Mouse (Mus musculus) embryonic facial prominence, embryonic 15.5 days (tissue): ENCODE data around the gene Acot6. TPM values are rescaled to one million over a fixed set of nuclear protein-coding genes. Genes with fewer than 3 reads are reported as not detected.
"Not testable (repeated sequence)": the region's sequence is repeated elsewhere in the genome, so short reads cannot be mapped to it uniquely, and the experiment has no call there.

ENCODE experiments used
- ATAC-seq: fragments of 200-750 bp; cut with Nextera tagmentation; 2 replicates; pipeline ENCODE4 v1.8.0; 2017; ENCODE audit warnings: low read depth, moderate TSS enrichment; ENCODE audit not compliant: insufficient number of reproducible peaks, low FRiP score, low TSS enrichment
- H3K27ac ChIP-seq: fragments of 300-500 bp; sonication (generic); replicated peaks from 2 replicates; pipeline ENCODE4 v1.5.1; 2015; ENCODE audit warnings: mild to moderate bottlenecking, inconsistent platforms
- H3K27me3 ChIP-seq: fragments of 300-500 bp; sonication (generic); 2 replicates; pipeline ENCODE4 v1.6.1; 2015; ENCODE audit warnings: inconsistent platforms
- H3K36me3 ChIP-seq: fragments of 300-500 bp; sonication (generic); 2 replicates; pipeline ENCODE4 v1.6.1; 2015; ENCODE audit warnings: mild to moderate bottlenecking, inconsistent platforms
- H3K4me1 ChIP-seq: fragments of 300-500 bp; sonication (generic); 2 replicates; pipeline ENCODE4 v1.6.1; 2015; ENCODE audit warnings: inconsistent platforms
- H3K4me2 ChIP-seq: fragments of 300-500 bp; sonication (generic); replicated peaks from 2 replicates; pipeline ENCODE4 v1.6.1; 2015; ENCODE audit warnings: mild to moderate bottlenecking, inconsistent platforms
- H3K4me3 ChIP-seq: fragments of 300-500 bp; sonication (generic); replicated peaks from 2 replicates; pipeline ENCODE4 v1.5.1; 2015; ENCODE audit warnings: mild to moderate bottlenecking, inconsistent platforms
- H3K9ac ChIP-seq: fragments of 300-500 bp; sonication (generic); 2 replicates; pipeline ENCODE4 v1.6.1; 2015; ENCODE audit warnings: inconsistent platforms
- H3K9me3 ChIP-seq: fragments of 300-500 bp; sonication (generic); replicated peaks from 2 replicates; pipeline ENCODE4 v1.6.1; 2016; ENCODE audit warnings: inconsistent platforms
- WGBS: fragments of 180-500 bp; shearing (Covaris S2); methylation state at CpG from one replicate; pipeline ENCODE4 v1.1.7; 2015; 5-methylcytosine and 5-hydroxymethylcytosine counted together
- polyA plus RNA-seq: library from polyadenylated mRNA; unstranded; fragments of >200 nt; fragmentation: Nextera tagmentation; extraction: Ambion mirVana; gene quantifications from 2 replicates; pipeline ENCODE4 v1.2.1, GENCODE M21; 2015

Gene Acot6
- polyA plus RNA-seq, 1 experiment from 2014 or later: 2.4 TPM

DNA sequence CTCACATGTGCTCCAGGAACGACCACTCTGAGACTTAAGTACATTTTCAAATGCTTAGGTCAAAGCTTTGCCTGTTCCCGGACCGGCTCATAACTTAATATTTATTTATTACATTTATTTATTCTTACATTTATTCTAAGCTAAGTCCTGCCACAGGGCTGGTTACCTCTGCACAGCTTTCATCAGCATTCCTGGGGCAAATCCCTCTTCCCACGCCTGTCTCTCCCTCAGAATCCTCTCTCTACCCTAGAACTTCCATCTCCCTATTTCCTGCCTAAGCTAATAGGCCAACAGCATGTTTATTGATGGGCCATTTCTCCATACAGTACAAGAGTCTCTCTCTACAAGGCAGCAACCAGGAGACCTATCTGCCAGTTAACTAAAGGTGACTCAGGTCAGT, 32.7 kb upstream of the Acot6 start:
- WGBS: 73% methylated on average over 4 of the region's 4 CpGs
- H3K36me3 ChIP-seq: no peaks in the 10 kb centered on the region
- no peak overlapping the region for H3K9ac ChIP-seq
- no peak overlapping the region for H3K27ac ChIP-seq
- H3K27me3 ChIP-seq: peaks cover 31% of the 10 kb centered on the region
- no peaks in the 10 kb centered on the region for H3K4me1 ChIP-seq
- no peak overlapping the region for H3K4me2 ChIP-seq
- H3K4me3 ChIP-seq: no peak overlapping the region
- no peaks in the 10 kb centered on the region for H3K9me3 ChIP-seq
- ATAC-seq: no peak

DNA sequence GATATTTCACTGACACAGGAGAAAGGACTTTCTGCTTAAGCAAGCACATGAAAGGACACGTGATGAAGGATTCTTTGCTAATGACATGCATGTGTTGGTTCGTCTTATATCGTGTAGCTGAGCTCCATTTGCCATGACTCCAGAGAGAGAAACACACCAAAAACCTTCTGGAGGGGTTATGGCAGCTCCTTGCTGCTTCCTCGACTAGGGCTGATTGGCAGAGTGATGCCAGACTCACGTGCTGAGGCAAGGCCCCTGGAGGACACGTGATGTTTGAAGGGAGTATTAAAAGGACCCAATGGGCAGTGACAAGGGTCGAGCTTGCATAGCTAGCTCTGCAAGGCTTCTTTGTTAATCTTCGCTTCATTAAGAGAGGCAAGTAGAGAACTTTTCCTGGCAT, 32.2 kb upstream of the Acot6 start:
- no peaks in the 10 kb centered on the region for H3K9me3 ChIP-seq
- no peak overlapping the region for H3K27ac ChIP-seq
- H3K4me1 ChIP-seq: no peaks in the 10 kb centered on the region
- no peaks in the 10 kb centered on the region for H3K36me3 ChIP-seq
- H3K9ac ChIP-seq: no peak overlapping the region
- no peak overlapping the region for H3K4me2 ChIP-seq
- no peak overlapping the region for H3K4me3 ChIP-seq
- ATAC-seq: no peak
- peaks cover 31% of the 10 kb centered on the region for H3K27me3 ChIP-seq
- WGBS: 46% methylated on average over 8 of the region's 8 CpGs

- WGBS: 54% methylated on average over 9 of the region's 9 CpGs
Observed at GRCm38 (mm10) chr12:84068986-84069385, 31.5 kb upstream of the Acot6 start, which contains the start of gene Acot5. Acot5 (plus strand) TSS chr12:84069325.

DNA sequence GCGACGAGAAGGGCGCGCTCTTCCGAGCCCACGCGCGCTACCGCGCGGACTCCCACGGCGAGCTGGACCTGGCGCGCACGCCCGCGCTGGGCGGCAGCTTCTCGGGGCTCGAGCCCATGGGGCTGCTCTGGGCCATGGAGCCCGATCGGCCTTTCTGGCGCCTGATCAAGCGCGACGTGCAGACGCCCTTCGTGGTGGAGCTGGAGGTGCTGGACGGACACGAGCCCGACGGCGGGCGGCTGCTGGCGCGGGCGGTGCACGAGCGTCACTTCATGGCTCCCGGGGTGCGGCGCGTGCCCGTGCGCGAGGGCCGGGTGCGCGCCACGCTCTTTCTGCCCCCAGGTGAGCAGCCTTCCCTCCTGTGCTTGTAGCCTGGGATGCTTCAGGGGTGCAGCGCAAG, 30.9 kb upstream of the Acot6 start:
- not testable (repeated sequence) for H3K9me3 ChIP-seq, H3K9ac ChIP-seq, H3K27ac ChIP-seq, H3K36me3 ChIP-seq, H3K4me1 ChIP-seq, ATAC-seq
- H3K4me3 ChIP-seq: peak overlapping the region; percentile 40
- under 1% methylated on average over 50 of the region's 52 CpGs for WGBS
- H3K27me3 ChIP-seq: peaks cover 28% of the 10 kb centered on the region
- peak overlapping the region; percentile 70 for H3K4me2 ChIP-seq

More at GRCm38 (mm10) chr12:84068986-84069385, 31.5 kb upstream of the Acot6 start, which contains the start of gene Acot5:
- ATAC-seq: no peak
- no peak within 1 kb of the TSS for H3K9ac ChIP-seq
- H3K4me1 ChIP-seq: no peaks in the 10 kb centered on the region
- no peaks in the 10 kb centered on the region for H3K36me3 ChIP-seq
- no peaks in the 10 kb centered on the region for H3K9me3 ChIP-seq
- peak within 1 kb of the TSS; percentile 40 for H3K4me3 ChIP-seq
- no peak within 1 kb of the TSS for H3K27ac ChIP-seq
- H3K27me3 ChIP-seq: peaks cover 31% of the 10 kb centered on the region
- peak within 1 kb of the TSS; percentile 70 for H3K4me2 ChIP-seq

- Histone ChIP-seq H3K9me3 (no peaks in the 10 kb centered on the region), H3K9ac (no peak overlapping the region), H3K27me3 (peaks cover 27% of the 10 kb centered on the region), H3K4me3 (no peak overlapping the region), H3K36me3 (no peaks in the 10 kb centered on the region), H3K4me1 (no peaks in the 10 kb centered on the region), H3K4me2 (no peak overlapping the region), H3K27ac (no peak overlapping the region)
- ATAC-seq: no peak
- WGBS: 84% methylated on average over 2 of the region's 2 CpGs
Observed at GRCm38 (mm10) chr12:84071696-84072095, 28.8 kb upstream of the Acot6 start.

DNA sequence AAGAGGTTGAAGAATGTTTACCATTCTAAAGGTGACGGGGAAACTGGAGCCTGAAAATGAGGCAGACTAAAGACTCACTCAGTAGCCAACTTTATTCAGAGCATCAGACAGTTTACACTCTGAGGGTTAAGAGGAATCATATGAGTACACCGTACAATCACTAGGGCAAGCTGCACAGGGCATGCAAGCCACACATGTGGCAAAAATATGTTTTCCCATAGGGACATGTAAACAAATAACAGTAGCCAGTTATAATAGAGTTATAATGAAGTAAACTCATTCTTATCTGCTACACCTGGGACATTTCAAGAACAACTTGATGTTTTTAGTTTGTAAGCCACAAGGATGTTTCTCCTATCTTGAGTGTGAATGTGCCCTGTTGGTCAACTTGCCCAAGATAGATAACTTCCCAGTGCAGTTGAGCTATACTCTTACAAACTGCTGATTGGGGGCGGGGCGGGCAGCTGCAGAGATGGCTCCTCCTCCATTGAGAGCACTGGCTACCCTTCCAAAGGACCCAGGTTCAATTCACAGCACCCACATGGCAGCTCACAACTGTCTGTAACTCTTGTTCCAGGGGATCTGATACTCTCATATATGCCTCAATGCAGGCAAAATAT, 23.0 kb upstream of the Acot6 start:
- no peaks in the 10 kb centered on the region for H3K36me3 ChIP-seq
- no peak overlapping the region for H3K9ac ChIP-seq
- no peaks in the 10 kb centered on the region for H3K4me1 ChIP-seq
- no peak for ATAC-seq
- no peaks in the 10 kb centered on the region for H3K27me3 ChIP-seq
- no peak overlapping the region for H3K4me2 ChIP-seq
- H3K9me3 ChIP-seq: no peaks in the 10 kb centered on the region
- no peak overlapping the region for H3K27ac ChIP-seq
- no peak overlapping the region for H3K4me3 ChIP-seq
- 73% methylated on average over 4 of the region's 4 CpGs for WGBS

DNA sequence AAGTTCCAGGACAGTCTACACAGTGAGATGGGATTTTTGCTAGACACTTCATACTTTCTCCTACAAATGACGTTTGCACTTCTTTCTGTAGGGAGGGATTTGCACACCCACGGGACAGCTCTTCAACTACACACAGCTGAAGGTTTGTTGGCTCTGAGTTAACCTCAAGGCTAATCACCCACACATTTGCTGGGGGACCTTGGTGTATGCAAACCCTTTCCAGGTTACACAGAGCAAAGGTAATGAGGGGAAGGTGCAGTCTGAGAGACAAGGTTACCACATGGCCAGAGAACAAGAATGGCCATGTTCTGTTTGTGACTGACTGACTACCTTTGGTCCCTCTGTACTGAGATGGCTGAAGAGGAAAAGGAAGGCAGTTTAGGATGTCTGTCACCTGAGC, 16.6 kb upstream of the Acot6 start:
- no peaks in the 10 kb centered on the region for H3K9me3 ChIP-seq

DNA sequence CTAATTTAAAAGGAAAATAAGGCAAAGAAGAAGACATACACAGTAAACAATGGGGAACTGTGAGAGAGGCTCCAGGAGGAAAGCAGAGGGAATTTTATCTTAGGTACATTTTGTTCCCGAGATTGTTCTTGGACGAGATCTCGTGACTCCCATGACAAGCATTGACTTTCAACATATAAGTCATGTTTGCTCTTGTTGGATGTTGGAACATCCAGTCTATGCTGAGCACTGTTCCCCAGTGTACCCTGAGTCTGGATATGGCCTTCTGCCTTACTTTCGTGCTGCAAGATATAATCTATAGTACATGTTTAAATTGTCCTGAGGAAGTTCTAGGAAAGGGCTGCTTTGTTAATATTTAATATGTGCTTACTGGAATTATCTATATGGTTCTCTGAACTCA, 15.9 kb upstream of the Acot6 start:
- Histone ChIP-seq H3K36me3 (no peaks in the 10 kb centered on the region), H3K27ac (no peak overlapping the region), H3K4me1 (no peaks in the 10 kb centered on the region), H3K27me3 (no peaks in the 10 kb centered on the region), H3K9ac (no peak overlapping the region), H3K4me2 (no peak overlapping the region), H3K9me3 (no peaks in the 10 kb centered on the region), H3K4me3 (no peak overlapping the region)
- 72% methylated on average over 4 of the region's 4 CpGs for WGBS
- ATAC-seq: no peak

More for the DNA sequence above, 16.6 kb upstream of the Acot6 start:
- no peak overlapping the region for H3K9ac ChIP-seq
- no peaks in the 10 kb centered on the region for H3K4me1 ChIP-seq
- no peak for ATAC-seq
- no peaks in the 10 kb centered on the region for H3K27me3 ChIP-seq
- 76% methylated on average over 2 of the region's 2 CpGs for WGBS
- no peak overlapping the region for H3K4me3 ChIP-seq
- H3K36me3 ChIP-seq: no peaks in the 10 kb centered on the region
- no peak overlapping the region for H3K27ac ChIP-seq
- no peak overlapping the region for H3K4me2 ChIP-seq

GRCm38 (mm10) chr12:84094666-84095065, 5.8 kb upstream of the Acot6 start:
- not testable (repeated sequence) for H3K9me3 ChIP-seq, H3K4me3 ChIP-seq, H3K4me2 ChIP-seq, H3K27ac ChIP-seq, H3K27me3 ChIP-seq, H3K4me1 ChIP-seq, ATAC-seq, H3K36me3 ChIP-seq, H3K9ac ChIP-seq
- WGBS: 85% methylated on average over 5 of the region's 5 CpGs

DNA sequence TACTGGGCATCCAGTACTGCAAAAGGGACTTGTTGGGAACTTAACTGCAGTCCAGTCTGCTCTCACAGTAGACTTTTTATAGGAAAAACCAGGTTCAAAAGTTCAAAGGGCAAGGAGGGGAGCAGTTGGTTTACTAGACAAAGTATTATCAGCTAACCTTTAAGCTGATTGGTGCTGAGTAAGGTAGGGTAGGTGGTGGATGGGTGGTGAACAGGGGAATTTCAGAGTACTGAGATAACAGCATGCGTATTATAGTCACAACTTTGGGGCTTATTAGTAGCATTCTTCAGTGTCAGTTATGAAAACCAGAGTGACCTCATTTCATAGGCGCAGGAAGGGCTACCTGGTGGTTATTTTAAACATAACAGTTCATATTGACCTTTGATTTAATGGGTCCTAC, 849 bp upstream of the Acot6 start:
- Histone ChIP-seq H3K27me3 (no peaks in the 10 kb centered on the region), H3K4me3 (no peak overlapping the region), H3K27ac (no peak overlapping the region), H3K9ac (no peak overlapping the region), H3K36me3 (no peaks in the 10 kb centered on the region), H3K4me2 (no peak overlapping the region), H3K9me3 (0 out of 2 replicates have a peak, but pooled peaks cover 3% of the 10 kb centered on the region), H3K4me1 (no peaks in the 10 kb centered on the region)
- no peak for ATAC-seq
- 93% methylated on average over 2 of the region's 2 CpGs for WGBS

GRCm38 (mm10) chr12:84100071-84100470, 383 bp upstream of the Acot6 start:
- H3K36me3 ChIP-seq: no peaks in the 10 kb centered on the region
- no peak overlapping the region for H3K27ac ChIP-seq
- ATAC-seq: no peak
- no peak overlapping the region for H3K9ac ChIP-seq
- no peaks in the 10 kb centered on the region for H3K4me1 ChIP-seq
- WGBS: 37% methylated on average over 1 of the region's 1 CpGs
- H3K27me3 ChIP-seq: no peaks in the 10 kb centered on the region
- peak overlapping the region; percentile 58 for H3K4me3 ChIP-seq
- peak overlapping the region; percentile 71 for H3K4me2 ChIP-seq
- H3K9me3 ChIP-seq: 0 out of 2 replicates have a peak, but pooled peaks cover 3% of the 10 kb centered on the region

DNA sequence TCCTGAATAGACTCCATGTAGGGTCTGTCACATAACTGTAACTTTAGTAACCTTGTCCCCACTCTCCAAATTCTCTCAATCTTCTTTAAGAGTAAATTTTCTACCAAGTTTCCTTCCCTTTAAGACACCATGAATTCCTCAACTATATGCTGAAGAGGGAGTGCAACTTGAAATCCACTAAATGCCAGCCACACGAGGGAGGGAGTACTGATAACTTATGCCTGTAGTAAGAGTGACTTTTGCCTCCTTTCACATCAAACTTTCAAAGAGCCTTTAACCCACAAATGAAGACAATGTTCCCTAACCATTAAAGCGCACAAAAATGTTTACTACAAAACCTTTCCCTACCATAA, 1.0 kb downstream of the Acot6 start:
- H3K9me3 ChIP-seq: no peaks in the 10 kb centered on the region
- H3K27me3 ChIP-seq: no peaks in the 10 kb centered on the region
- H3K4me1 ChIP-seq: no peaks in the 10 kb centered on the region
- H3K27ac ChIP-seq: peak overlapping the region; percentile 63; the same call in 1 of the 2 replicates
- H3K36me3 ChIP-seq: no peaks in the 10 kb centered on the region
- ATAC-seq: no peak
- 47% methylated on average over 2 of the region's 2 CpGs for WGBS
- peak overlapping the region; percentile 71 for H3K4me2 ChIP-seq
- peak overlapping the region; percentile 58 for H3K4me3 ChIP-seq
- no peak overlapping the region for H3K9ac ChIP-seq
